Mouse (Mus musculus): ENCODE results near the gene Grk3.

Gene Grk3

GRCm38 (mm10) chr5:113015236-113016061 is at the start of gene Grk3:
Gene Grk3, minus strand, starts transcription at chr5:113015791.
- DNase-seq (ENCODE audit: low spot score in 2 of 2): peak; percentile 78 to 81

- DNase-seq (ENCODE audit: low spot score in 2 of 2): peak; percentile 83 to 90
These were observed 38.7 kb upstream of the Grk3 start for GRCm38 (mm10) chr5:113054308-113054707.

GRCm38 (mm10) chr5:113050581-113051185 is 35.1 kb upstream of the Grk3 start:
- DNase-seq (ENCODE audit: low spot score in 2 of 2): no peak

GRCm38 (mm10) chr5:113049876-113050275 is 34.3 kb upstream of the Grk3 start:
- DNase-seq (ENCODE audit: low spot score in 2 of 2): peak; percentile 50 to 62

GRCm38 (mm10) chr5:113045511-113046273 is 30.1 kb upstream of the Grk3 start:
- DNase-seq (ENCODE audit: low spot score in 2 of 2): peak; percentile 76 to 86

GRCm38 (mm10) chr5:113043531-113043930 is 27.9 kb upstream of the Grk3 start:
- peak; percentile 82 to 86 for DNase-seq (ENCODE audit: low spot score in 2 of 2)

- peak; percentile 89 to 92 for DNase-seq (ENCODE audit: low spot score in 2 of 2)
These were observed 26.0 kb upstream of the Grk3 start for GRCm38 (mm10) chr5:113041567-113042071.

- peak; percentile 58 to 60 for DNase-seq (ENCODE audit: low spot score in 2 of 2)
These were observed 25.2 kb upstream of the Grk3 start for GRCm38 (mm10) chr5:113040776-113041175.

- DNase-seq (ENCODE audit: low spot score in 2 of 2): peak in 1 of 2 experiments; percentile 41
These were observed 23.0 kb upstream of the Grk3 start for GRCm38 (mm10) chr5:113038601-113039000.

GRCm38 (mm10) chr5:113035094-113036047 is 19.8 kb upstream of the Grk3 start:
- DNase-seq (ENCODE audit: low spot score in 2 of 2): no peak

- no peak for DNase-seq (ENCODE audit: low spot score in 2 of 2)
These were observed 15.7 kb upstream of the Grk3 start for GRCm38 (mm10) chr5:113031201-113031754.

- no peak for DNase-seq (ENCODE audit: low spot score in 2 of 2)
These were observed 14.5 kb upstream of the Grk3 start for GRCm38 (mm10) chr5:113030082-113030481.

GRCm38 (mm10) chr5:113026706-113027105 is 11.1 kb upstream of the Grk3 start:
- no peak for DNase-seq (ENCODE audit: low spot score in 2 of 2)

- peak in 1 of 2 experiments; percentile 53 for DNase-seq (ENCODE audit: low spot score in 2 of 2)
These were observed 8.7 kb upstream of the Grk3 start for GRCm38 (mm10) chr5:113024154-113024764.

- DNase-seq (ENCODE audit: low spot score in 2 of 2): peak; percentile 76 to 87
These were observed 2.6 kb upstream of the Grk3 start for GRCm38 (mm10) chr5:113018190-113018589.

- DNase-seq (ENCODE audit: low spot score in 2 of 2): no peak
These were observed 1.4 kb upstream of the Grk3 start for GRCm38 (mm10) chr5:113017004-113017403.

- DNase-seq (ENCODE audit: low spot score in 2 of 2): peak; percentile 65 to 70
These were observed 769 bp downstream of the Grk3 start for GRCm38 (mm10) chr5:113014808-113015235.

- no peak for DNase-seq (ENCODE audit: low spot score in 2 of 2)
These were observed 1.3 kb downstream of the Grk3 start for GRCm38 (mm10) chr5:113014111-113014807.

- DNase-seq (ENCODE audit: low spot score in 2 of 2): no peak
These were observed 3.7 kb downstream of the Grk3 start for GRCm38 (mm10) chr5:113011926-113012325.
